Mouse (Mus musculus) naive thymus-derived CD4-positive, alpha-beta T cell, adult 2 months (primary cell): Measurements from ENCODE around the gene Tcf7.
"Not testable (repeated sequence)": the region's sequence is repeated elsewhere in the genome, so short reads cannot be mapped to it uniquely, and the experiment has no call there.

ENCODE experiments used
- DNase-seq: peaks from one replicate; pipeline ENCODE4 v3.0.0-alpha.2; 2011; ENCODE audit warnings: low read depth

Gene Tcf7

GRCm38 (mm10) chr11:52227466-52228226, 55.2 kb downstream of the Tcf7 start:
- DNase-seq: no peak

- DNase-seq: no peak
These were observed 55.8 kb downstream of the Tcf7 start for GRCm38 (mm10) chr11:52227053-52227452.

GRCm38 (mm10) chr11:52225986-52226599, 56.7 kb downstream of the Tcf7 start:
- peak; percentile 18 for DNase-seq

GRCm38 (mm10) chr11:52223968-52224682, 58.7 kb downstream of the Tcf7 start:
- peak; percentile 87 for DNase-seq

GRCm38 (mm10) chr11:52222891-52223290, 59.9 kb downstream of the Tcf7 start:
- DNase-seq: peak; percentile 78

GRCm38 (mm10) chr11:52221921-52222320, 60.9 kb downstream of the Tcf7 start:
- not testable (repeated sequence) for DNase-seq

GRCm38 (mm10) chr11:52220282-52220681, 62.5 kb downstream of the Tcf7 start:
- DNase-seq: peak; percentile 85

GRCm38 (mm10) chr11:52213887-52214286, 68.9 kb downstream of the Tcf7 start, which contains the start of gene Olfr1371:
Gene Olfr1371, minus strand, starts transcription at chr11:52213987.
- DNase-seq: no peak
